Mouse (Mus musculus) bone marrow, adult 2 months (tissue): ENCODE data around the gene Srebf2.

Experiments used
- CTCF ChIP-seq: fragments of 200-500 bp; IDR thresholded peaks from 2 replicates; pipeline ENCODE4 v1.5.1; 2011; ENCODE audit warnings: low read length, control low read depth; ENCODE audit not compliant: control insufficient read depth, insufficient read depth
- POLR2A ChIP-seq: fragments of 200-500 bp; IDR thresholded peaks from 2 replicates; pipeline ENCODE4 v1.6.1; 2011; ENCODE audit warnings: low read depth, mild to moderate bottlenecking, control low read depth, low read length, borderline replicate concordance; ENCODE audit not compliant: control insufficient read depth

DNA sequence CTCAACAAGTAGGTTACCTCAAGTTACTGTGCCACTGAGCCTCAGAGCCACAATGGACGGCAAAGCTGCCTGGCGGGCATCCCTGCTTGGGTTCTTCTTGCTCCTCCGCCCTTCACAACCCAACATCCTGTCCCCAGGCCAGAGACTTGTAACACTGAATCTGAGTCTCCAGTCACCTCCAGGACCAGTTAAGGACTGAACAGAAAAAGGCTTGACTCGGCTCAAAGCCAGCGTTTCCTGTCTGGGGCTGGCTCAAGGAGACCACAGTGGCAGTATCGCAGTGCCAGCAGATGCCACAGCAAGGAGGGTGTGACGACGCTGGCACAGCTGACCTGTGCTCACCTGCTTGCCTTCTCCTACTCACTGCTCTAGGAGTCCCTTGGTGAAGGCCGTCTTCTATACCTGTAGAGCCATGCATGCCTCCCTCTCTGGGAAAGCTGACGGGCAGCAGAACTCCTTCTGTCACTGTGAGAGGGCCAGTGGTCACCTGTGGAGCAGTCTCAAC, 50.3 kb downstream of the Srebf2 start:
- TF ChIP-seq CTCF, result no peak
- TF ChIP-seq POLR2A, result no peak
